Mouse (Mus musculus) CD8-positive naive resting alpha-beta T cell, adult 2 months (primary cell): ENCODE data around the gene Anxa6.

Experiments
- DNase-seq, 2 experiments: peaks; one replicate each; pipeline ENCODE4 v3.0.0; 2022; ENCODE audit warnings: low read depth in 2 of 2, low spot score in 2 of 2

Gene Anxa6

GRCm38 (mm10) chr11:55033040-55033660, at the start of gene Anxa6:
Gene Anxa6, minus strand, starts transcription at chr11:55033445.
- DNase-seq, result peak; percentile 53 to 68

DNA sequence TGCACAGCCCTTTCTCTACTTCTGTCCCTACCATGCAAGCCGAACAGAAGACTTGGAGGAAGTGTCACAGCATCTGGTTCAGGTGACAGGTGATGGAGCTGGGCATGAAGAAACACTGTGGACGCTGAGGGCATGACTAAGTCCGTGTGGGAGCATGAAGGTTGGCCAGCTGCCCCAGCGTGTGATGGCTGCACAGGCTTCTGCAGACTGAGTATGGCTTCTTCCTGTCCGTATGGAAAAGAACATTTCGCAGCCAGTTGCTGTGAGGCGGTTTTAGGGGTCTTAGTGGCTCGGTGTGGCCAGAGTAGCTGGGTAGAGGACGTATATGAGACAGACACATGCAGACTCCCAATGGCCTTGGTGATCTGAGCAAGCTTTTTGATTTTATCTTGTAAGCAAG, 48.0 kb upstream of the Anxa6 start:
- DNase-seq, result no peak

GRCm38 (mm10) chr11:55079180-55079579, 45.9 kb upstream of the Anxa6 start:
- no peak for DNase-seq

GRCm38 (mm10) chr11:55078502-55078901, 45.3 kb upstream of the Anxa6 start:
- DNase-seq, result no peak

- DNase-seq, result peak; percentile 56 to 63
These were observed 44.3 kb upstream of the Anxa6 start, which contains the start of gene Ccdc69 for GRCm38 (mm10) chr11:55077331-55078231. Gene Ccdc69, minus strand, starts transcription at chr11:55078131.

GRCm38 (mm10) chr11:55076234-55076633, 43.0 kb upstream of the Anxa6 start:
- no peak for DNase-seq

DNA sequence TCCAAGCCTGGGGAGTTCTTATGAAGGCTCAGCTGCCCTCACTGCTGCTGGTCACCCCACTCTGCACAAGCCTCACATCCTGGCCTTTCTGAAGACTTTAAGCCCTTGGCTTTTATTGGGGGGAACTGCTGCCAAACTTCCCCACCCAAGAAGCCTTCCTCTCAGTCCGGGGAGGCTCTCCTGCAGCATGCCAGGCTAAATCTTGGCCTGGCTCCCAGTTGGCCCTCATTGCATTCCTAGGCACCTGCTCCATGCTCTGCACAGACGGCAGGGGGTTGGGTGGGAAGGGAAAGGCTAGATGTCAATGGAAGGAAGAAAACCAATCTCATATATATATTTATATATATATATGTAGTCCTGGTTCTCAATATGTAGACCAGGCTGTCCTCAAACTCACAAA, 42.4 kb upstream of the Anxa6 start:
- DNase-seq, result no peak

DNA sequence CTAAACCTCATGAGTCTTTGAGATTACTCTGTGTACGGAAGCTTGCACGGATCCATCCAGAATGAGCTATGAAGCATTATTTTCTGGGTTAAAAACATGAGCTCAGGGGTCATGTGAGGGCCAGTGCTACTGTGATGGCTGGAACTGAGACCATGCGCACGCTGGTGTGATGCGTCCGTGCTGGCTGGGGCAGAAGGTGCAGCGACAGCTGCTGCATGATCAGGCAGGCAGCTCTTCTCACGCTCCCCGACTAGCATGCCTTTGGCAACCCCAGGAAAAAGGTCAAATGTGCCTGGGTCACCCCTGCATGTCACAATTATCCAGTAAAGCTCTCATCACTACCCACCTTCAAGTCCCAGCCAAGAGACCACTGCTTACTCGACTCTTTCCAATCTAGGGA, 39.9 kb upstream of the Anxa6 start:
- no peak for DNase-seq

GRCm38 (mm10) chr11:55072467-55072866, 39.2 kb upstream of the Anxa6 start:
- peak in 1 of 2 experiments; percentile 47 for DNase-seq

DNA sequence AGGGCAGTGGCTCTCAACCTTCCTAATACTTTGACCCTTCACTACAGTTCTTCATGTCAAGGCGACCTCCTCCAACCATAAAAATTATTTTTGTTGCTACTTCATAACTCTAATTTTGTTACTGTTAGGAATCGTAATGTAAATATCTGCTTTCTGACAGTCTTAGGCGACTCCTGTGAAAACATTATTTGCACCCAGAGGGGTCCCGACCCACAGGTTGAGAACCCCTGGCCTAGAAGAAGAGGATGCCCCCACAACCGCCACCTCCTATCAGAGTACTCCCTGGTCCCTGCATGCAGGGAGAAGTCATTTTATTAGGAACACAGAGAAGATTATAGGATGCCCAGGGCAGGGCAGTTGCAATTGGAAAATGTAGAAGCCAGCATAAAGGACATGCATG, 38.1 kb upstream of the Anxa6 start:
- no peak for DNase-seq

GRCm38 (mm10) chr11:55069023-55069422, 35.8 kb upstream of the Anxa6 start:
- no peak for DNase-seq

DNA sequence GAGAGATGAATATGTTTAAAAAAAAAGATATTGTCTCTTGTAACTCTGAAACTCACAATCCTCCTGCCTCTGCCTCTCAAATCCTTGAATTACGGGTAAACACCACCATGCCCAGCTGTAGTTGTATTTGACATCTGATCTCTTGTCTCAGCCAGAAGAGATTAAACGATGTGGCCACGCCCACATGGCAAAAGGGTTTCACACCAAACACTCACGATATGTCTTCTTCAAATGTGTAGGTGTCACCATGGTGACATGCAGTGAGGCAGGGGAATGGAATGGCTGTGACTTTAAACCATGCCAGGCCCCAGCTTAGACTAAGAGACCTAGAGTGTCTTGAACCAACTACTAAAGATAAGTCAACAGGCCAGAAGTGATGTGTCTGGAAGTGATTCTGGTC, 33.7 kb upstream of the Anxa6 start:
- DNase-seq, result no peak

GRCm38 (mm10) chr11:55062856-55063255, 29.6 kb upstream of the Anxa6 start:
- DNase-seq, result no peak

- no peak for DNase-seq
These were observed 27.6 kb upstream of the Anxa6 start for GRCm38 (mm10) chr11:55060802-55061201.

- no peak for DNase-seq
These were observed 24.3 kb upstream of the Anxa6 start for GRCm38 (mm10) chr11:55057511-55057910.

DNA sequence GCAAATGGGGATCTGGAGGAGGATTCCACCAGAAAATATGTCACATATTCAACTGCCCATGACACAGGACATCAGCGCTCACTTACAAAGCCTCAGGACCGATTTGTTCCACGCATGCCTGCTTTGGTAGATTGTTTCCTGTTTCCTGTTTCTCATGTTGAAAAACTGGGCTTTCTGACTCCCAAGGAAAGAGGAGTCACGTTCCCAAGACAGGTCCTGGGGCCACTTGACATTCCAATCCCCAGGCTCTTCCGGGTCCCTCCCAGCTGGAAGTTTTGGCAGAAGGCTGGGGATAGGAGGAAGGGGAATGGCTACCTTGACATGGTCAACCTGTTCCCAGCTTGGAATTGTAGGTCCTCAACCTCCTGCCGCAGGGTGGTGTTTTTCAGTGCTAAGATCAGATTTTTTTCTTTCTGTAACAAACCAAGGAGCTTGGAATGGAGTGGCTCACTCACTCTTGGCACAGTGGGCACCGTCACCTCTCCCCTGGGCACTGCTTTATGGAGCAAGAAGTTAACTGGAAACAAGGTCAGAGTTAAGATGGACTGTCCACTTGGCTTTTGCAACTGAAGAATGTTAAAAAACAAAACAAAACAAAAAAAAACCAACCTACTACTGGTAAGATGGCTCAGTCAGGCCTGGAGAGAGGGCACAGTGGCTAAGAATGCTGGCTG, 17.7 kb upstream of the Anxa6 start:
- DNase-seq, result no peak

DNA sequence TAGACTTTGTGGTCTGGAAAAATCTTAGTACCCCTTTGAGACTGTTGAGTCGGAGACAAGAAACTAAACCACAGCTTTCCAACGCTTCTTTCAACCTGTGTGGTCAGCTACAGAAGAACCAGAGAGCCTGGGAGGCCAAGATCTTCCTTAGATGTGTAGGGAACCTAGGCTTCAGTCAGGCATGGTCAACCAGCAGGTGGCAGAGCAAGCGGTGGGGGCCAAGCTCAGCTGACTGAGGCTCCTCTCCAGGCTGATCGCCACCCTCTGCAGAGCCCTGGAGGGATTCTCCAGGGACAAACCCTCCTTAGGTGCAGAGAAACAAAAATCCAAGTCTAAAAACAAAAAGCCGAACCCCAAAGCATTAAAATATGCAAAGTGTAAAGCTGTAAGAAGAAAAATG, 13.4 kb upstream of the Anxa6 start:
- DNase-seq, result peak; percentile 37 to 56

- DNase-seq, result peak in 1 of 2 experiments; percentile 39
These were observed 8.1 kb upstream of the Anxa6 start for GRCm38 (mm10) chr11:55041348-55041747.

GRCm38 (mm10) chr11:55039591-55039990, 6.3 kb upstream of the Anxa6 start:
- peak; percentile 70 to 82 for DNase-seq

DNA sequence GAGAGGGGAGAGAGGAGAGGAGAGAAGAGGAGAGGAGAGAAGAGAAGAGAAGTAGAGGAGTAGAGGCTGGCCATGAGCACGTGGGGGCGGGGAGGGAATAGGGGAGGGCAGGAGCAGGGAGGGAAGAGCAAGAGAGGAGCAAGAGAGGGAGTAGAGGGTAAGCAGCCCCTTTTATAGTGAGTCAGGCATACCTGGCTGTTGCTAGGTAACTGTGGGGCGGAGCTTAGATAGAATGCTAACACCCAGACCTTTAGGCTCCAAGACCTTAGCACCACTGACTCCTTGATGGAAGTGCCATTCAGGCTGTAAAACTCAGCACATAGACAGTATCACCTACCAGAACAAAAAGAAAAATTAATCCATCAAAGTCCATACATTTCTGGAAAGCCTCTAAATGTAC, 3.4 kb upstream of the Anxa6 start:
- no peak for DNase-seq

GRCm38 (mm10) chr11:55032286-55032685, 959 bp downstream of the Anxa6 start:
- no peak for DNase-seq

- DNase-seq, result no peak
These were observed 1.3 kb downstream of the Anxa6 start for GRCm38 (mm10) chr11:55031991-55032280.
